Mouse (Mus musculus) thymus, postnatal 25 days (tissue): ENCODE measurements around the gene Fam71a.

Source experiments
- DNase-seq: peaks from one replicate; pipeline ENCODE4 v3.0.0; 2022

Gene Fam71a

GRCm38 (mm10) chr1:191115514-191116238 lies 48.9 kb downstream of the Fam71a start:
- no peak for DNase-seq

- no peak for DNase-seq
Observed at GRCm38 (mm10) chr1:191114868-191115267, 49.7 kb downstream of the Fam71a start.
